Mouse (Mus musculus) G1E (cell line): Measurements from ENCODE around the gene 1700001P01Rik. TPM values are rescaled to one million over a fixed set of nuclear protein-coding genes. Genes with fewer than 3 reads are reported as not detected.
"Not testable (repeated sequence)": the region's sequence is repeated elsewhere in the genome, so short reads cannot be mapped to it uniquely, and the experiment has no call there.

Experiments
- ATAC-seq: 2 replicates; pipeline ENCODE4 v1.8.0; 2016; ENCODE audit warnings: mild to moderate bottlenecking; ENCODE audit not compliant: insufficient number of reproducible peaks, poor library complexity, low FRiP score, severe bottlenecking; ENCODE audit errors: extremely low read depth
- DNase-seq: peaks from one replicate; pipeline ENCODE4 v3.0.0; 2012; ENCODE audit warnings: low spot score
- H3K27me3 ChIP-seq: 2 replicates; pipeline ENCODE4 v1.6.1; 2012; ENCODE audit warnings: mild to moderate bottlenecking, low read length, inconsistent platforms; ENCODE audit not compliant: insufficient read depth
- H3K36me3 ChIP-seq: replicated peaks from 2 replicates; pipeline ENCODE3; 2012; ENCODE audit warnings: mild to moderate bottlenecking, inconsistent platforms
- H3K4me1 ChIP-seq: 2 replicates; pipeline ENCODE4 v1.6.1; 2012; ENCODE audit warnings: low read depth, low read length, inconsistent platforms, mixed read lengths; ENCODE audit not compliant: insufficient read depth
- H3K4me3 ChIP-seq: 2 replicates; pipeline ENCODE4 v1.5.1; 2012; ENCODE audit warnings: low read depth, mild to moderate bottlenecking, inconsistent platforms, low read length, moderate library complexity, mixed read lengths
- H3K9me3 ChIP-seq: replicated peaks from 2 replicates; pipeline ENCODE4 v1.6.1; 2012; ENCODE audit warnings: inconsistent platforms
- CTCF ChIP-seq: IDR thresholded peaks from 2 replicates; pipeline ENCODE4 v1.5.1; 2012; ENCODE audit warnings: low read depth, low read length, inconsistent platforms, mixed read lengths
- GATA1 ChIP-seq: IDR thresholded peaks from 2 replicates; pipeline ENCODE4 v1.6.1; 2012; ENCODE audit warnings: borderline replicate concordance, low read length, inconsistent platforms, mixed read lengths
- GATA2 ChIP-seq: IDR thresholded peaks from 2 replicates; pipeline ENCODE4 v1.6.1; 2012; ENCODE audit warnings: low read depth, low read length, inconsistent platforms, borderline replicate concordance
- POLR2AphosphoS5 ChIP-seq: IDR thresholded peaks from 2 replicates; pipeline ENCODE4 v1.6.1; 2012; ENCODE audit warnings: low read depth, low read length, inconsistent platforms; ENCODE audit not compliant: insufficient replicate concordance
- TAL1 ChIP-seq: conservative IDR thresholded peaks from 2 replicates; pipeline ENCODE4 v1.6.1; 2012; ENCODE audit warnings: low read depth, low read length, inconsistent platforms, mixed read lengths
- polyA plus RNA-seq: library from polyadenylated mRNA; stranded (reverse); fragments of >175 nt; gene quantifications from 2 replicates; pipeline ENCODE4 v1.2.3, GENCODE M21; 2012
- total RNA-seq, 2 experiments: library from RNA; stranded (forward) in 1 of 2; stranded (reverse) in 1 of 2; fragments of 200-1000 nt in 1 of 2; fragments of >200 nt in 1 of 2; fragmentation: Nextera tagmentation in 1 of 2; gene quantifications; 2 replicates each; pipeline ENCODE4 v1.2.3; 2014 to 2017

1700001P01Rik gene
- total and polyA plus RNA-seq, 3 experiments, result 0.09 to 0.33 TPM; not detected in 1

DNA sequence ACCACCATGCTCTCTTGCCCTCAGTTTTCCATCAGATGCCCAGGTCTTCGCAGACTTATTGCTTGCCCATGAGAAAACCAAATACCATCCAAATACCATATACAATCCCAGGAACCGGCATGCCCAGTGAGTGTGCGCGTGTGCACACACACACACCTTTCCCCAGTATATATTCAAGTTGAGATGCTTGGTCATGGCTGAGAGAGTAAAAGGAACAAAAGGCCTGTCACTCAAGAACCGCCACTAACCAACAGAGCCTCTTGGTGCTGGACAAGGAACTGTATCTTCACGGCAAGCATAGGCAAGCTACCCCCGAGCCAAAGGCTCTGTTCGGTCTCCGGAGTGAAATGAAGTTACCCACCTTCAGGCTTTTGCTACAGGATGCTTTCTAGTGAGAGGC is 33.1 kb downstream of the 1700001P01Rik start:
- ATAC-seq (no peak), DNase-seq (no peak)
- H3K4me1 ChIP-seq, result peaks cover 43% of the 10 kb centered on the region
- H3K27me3 ChIP-seq, result no peaks in the 10 kb centered on the region
- TF ChIP-seq TAL1, result no peak
- TF ChIP-seq GATA1, result no peak
- TF ChIP-seq POLR2AphosphoS5, result no peak
- no peak for TF ChIP-seq GATA2
- H3K36me3 ChIP-seq, result peaks cover 56% of the 10 kb centered on the region
- H3K4me3 ChIP-seq, result peak overlapping the region; percentile 3; the same call in 1 of the 2 replicates
- H3K9me3 ChIP-seq, result no peaks in the 10 kb centered on the region

DNA sequence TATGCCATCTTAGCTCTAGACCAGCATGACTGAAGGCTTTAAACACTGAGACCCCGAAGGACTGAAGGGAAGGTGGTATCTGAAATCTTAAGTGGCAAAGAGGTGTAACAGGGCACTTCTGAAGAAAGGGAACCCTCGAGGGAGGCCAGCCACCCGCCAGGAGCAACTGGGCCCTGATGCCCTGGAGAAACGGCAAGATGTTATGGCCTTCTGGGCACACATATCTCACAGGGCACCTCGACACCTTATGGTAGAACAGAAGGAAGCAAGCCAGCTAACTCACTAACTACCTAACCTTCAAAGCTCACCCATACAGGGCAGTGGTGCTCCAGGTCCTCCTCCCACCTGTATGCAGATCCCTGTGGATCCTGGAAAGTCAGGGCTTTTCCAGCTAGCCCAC is 33.6 kb downstream of the 1700001P01Rik start:
- TF ChIP-seq POLR2AphosphoS5 (no peak), GATA1 (no peak)
- ATAC-seq, result no peak
- no peaks in the 10 kb centered on the region for H3K9me3 ChIP-seq
- no peak for DNase-seq
- peaks cover 54% of the 10 kb centered on the region for H3K36me3 ChIP-seq
- H3K4me3 ChIP-seq, result no peak overlapping the region
- peaks cover 43% of the 10 kb centered on the region for H3K4me1 ChIP-seq
- no peaks in the 10 kb centered on the region for H3K27me3 ChIP-seq

DNA sequence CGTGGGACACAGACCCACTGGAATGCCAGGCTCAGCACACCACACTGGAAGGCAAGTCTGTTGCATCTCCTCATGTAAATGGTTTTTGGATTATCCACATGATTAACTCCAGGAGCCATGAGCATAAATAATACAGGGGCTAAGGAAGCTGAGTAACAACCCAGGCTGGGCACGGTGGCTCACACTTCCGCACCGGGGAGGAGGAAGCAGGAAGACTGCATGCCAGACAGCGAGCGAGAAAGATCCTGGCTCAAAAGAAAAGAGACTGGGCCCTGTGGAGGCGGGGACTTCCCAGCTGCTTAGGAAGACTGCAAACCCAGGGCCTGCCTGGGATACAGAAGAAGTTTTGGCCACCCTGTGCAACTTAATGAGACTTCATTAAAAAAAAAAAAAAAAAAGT is 35.5 kb downstream of the 1700001P01Rik start:
- DNase-seq, result no peak

DNA sequence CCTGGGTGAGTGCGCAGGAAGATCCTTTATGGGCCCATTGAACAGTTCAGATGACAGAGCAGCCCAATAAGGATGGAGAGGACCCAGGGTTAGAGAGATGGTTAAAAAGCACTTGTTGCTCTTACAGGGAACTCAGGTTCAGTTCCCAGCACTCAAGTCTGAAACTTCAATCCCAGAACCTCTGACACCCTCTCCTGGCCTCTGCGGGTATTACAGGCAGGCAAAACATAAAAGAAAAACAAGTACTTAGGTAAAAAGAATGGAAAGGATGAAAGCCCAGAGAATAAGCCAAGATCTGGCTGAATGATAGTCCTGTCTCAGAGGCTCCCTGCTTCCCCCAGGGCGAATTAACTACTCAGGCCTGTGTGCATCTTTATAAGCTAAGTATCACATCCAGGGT is 36.6 kb downstream of the 1700001P01Rik start:
- H3K4me1 ChIP-seq, result peaks cover 30% of the 10 kb centered on the region
- no peak for DNase-seq

More for the DNA sequence above, 35.5 kb downstream of the 1700001P01Rik start:
- peaks cover 34% of the 10 kb centered on the region for H3K4me1 ChIP-seq
- no peak overlapping the region for H3K4me3 ChIP-seq
- no peak for TF ChIP-seq GATA2
- no peak for TF ChIP-seq GATA1
- H3K36me3 ChIP-seq, result peaks cover 53% of the 10 kb centered on the region
- H3K9me3 ChIP-seq, result no peaks in the 10 kb centered on the region
- H3K27me3 ChIP-seq, result no peaks in the 10 kb centered on the region
- no peak for ATAC-seq

DNA sequence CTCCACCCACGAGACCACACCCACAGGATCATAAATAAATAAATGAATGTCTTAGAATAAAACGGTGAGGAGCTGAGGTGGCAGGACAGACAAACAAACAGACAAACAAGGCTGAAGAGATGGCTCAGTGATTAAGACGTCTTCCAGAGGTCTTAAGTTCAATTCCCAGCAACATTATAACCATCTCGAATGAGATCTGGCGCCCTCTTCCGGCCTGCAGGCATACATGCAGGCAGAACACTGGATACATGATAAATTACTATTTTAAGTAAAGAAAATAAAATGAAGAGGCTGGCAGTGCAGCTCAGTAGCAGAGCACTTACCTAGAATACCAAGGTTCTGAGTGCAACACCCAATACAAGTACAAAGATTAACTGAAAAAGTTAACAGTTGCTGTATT is 37.0 kb downstream of the 1700001P01Rik start:
- no peak overlapping the region for H3K4me3 ChIP-seq
- DNase-seq, result no peak
- no peaks in the 10 kb centered on the region for H3K9me3 ChIP-seq
- no peaks in the 10 kb centered on the region for H3K27me3 ChIP-seq
- peaks cover 26% of the 10 kb centered on the region for H3K4me1 ChIP-seq
- 0 out of 2 replicates have a peak, but pooled peaks have one; percentile 12 for TF ChIP-seq CTCF
- TF ChIP-seq GATA1, result no peak
- TF ChIP-seq TAL1, result no peak
- peaks cover 63% of the 10 kb centered on the region for H3K36me3 ChIP-seq
- no peak for ATAC-seq

More for the DNA sequence above, 36.6 kb downstream of the 1700001P01Rik start:
- H3K4me3 ChIP-seq, result no peak overlapping the region
- peaks cover 58% of the 10 kb centered on the region for H3K36me3 ChIP-seq
- no peak for TF ChIP-seq POLR2AphosphoS5
- no peak for TF ChIP-seq CTCF
- no peak for TF ChIP-seq TAL1
- TF ChIP-seq GATA1, result no peak
- TF ChIP-seq GATA2, result no peak
- ATAC-seq, result no peak
- H3K9me3 ChIP-seq, result no peaks in the 10 kb centered on the region
- no peaks in the 10 kb centered on the region for H3K27me3 ChIP-seq

DNA sequence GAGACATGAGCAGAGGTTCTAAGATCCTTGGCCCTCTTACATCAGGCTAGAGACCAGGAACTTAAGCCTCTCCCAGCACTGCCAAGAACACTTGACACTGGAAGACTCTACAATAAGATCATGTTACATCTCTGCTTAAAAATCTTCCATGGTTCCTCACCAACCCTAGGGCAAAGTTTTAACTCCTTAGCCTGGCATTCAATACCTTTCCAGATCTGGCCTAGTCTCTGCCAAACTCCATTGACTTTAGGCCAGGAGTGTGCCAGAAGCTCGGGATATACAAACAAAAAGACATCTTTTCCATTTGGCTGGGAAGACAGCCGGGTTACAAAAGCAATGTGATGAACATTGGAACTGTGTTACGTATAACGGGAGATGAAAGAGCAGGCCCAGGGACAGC is 38.1 kb downstream of the 1700001P01Rik start:
- H3K27me3 ChIP-seq, result no peaks in the 10 kb centered on the region
- DNase-seq, result no peak
- no peak for ATAC-seq
- H3K36me3 ChIP-seq, result peaks cover 67% of the 10 kb centered on the region
- peaks cover 15% of the 10 kb centered on the region for H3K4me1 ChIP-seq
- no peak for TF ChIP-seq CTCF
- no peak overlapping the region for H3K4me3 ChIP-seq
- no peaks in the 10 kb centered on the region for H3K9me3 ChIP-seq

DNA sequence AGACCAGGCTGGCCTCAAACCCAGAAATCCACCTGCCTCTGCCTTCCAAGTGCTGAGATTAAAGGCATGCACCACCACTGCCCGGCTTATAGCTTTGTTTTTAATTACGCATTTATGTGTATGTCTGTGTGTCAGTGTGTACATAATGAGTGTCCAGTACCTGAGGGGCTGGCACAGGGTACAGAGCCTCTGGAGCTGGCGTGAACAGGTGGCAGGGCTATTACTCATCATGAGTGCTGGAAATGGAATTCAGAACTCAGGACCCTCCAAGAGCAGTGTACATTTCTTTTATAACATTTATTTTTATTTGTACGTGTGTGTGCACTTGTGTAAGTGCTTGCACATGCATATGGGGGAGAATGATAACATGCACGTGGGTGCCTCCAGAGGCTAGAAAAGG is 39.1 kb downstream of the 1700001P01Rik start:
- no peak overlapping the region for H3K4me3 ChIP-seq
- DNase-seq, result no peak
- ATAC-seq, result no peak
- H3K27me3 ChIP-seq, result no peaks in the 10 kb centered on the region
- H3K9me3 ChIP-seq, result no peaks in the 10 kb centered on the region
- no peak for TF ChIP-seq POLR2AphosphoS5
- no peak for TF ChIP-seq GATA1
- no peak for TF ChIP-seq CTCF
- TF ChIP-seq GATA2, result no peak
- no peak for TF ChIP-seq TAL1
- peaks cover 69% of the 10 kb centered on the region for H3K36me3 ChIP-seq
- H3K4me1 ChIP-seq, result peaks cover 8% of the 10 kb centered on the region

DNA sequence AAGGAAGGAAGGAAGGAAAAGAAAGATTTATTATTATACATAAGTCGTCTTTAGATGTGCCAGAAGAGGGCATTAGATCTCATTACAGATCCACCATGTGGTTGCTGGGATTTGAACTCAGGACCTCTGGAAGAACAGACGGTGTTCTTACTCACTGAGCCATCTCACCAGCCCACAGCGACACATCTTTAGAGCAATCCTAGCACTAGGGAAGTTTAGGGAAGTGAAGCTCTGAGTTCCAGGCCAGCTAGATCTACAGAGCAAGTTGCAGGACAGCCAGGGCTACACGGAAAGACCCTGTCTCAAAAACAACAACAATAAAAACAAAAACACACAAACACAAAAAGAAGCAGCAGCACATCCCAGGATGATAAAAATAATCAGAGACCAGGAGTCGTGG is 40.9 kb downstream of the 1700001P01Rik start:
- H3K9me3 ChIP-seq, H3K27me3 ChIP-seq, ATAC-seq, DNase-seq, H3K4me1 ChIP-seq, H3K4me3 ChIP-seq: not testable (repeated sequence)
- H3K36me3 ChIP-seq, result peaks cover 71% of the 10 kb centered on the region
